In the genomic region with DNA sequence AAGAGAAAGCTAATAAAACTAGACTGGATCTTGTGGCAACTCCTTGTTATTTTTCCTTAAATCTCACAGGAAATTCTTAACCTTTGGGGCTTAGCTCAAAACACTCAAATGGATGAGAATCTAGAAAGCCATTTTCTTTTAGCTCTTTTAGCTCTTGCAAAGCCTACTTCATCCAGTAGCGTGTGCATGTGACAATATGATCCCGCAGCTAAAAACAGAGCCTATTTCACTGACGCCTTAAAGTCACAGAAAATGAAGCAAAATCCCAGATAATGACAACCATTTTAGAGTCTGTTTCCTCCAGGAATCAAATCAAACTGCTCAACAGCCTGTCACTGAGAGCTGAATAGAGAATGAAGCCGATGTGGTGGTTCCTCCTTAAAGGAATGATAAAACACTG, we compare ENCODE assay signal across 25 mouse cellular contexts.
A peak's percentile ranks its signal among the peaks of the same experiment; 100 is the strongest.
DNase-seq lines count a peak whose midpoint lies in the region; ATAC-seq and TF ChIP-seq lines count a peak whose summit lies in the region.
"Had no signal": no experiment of that assay in that cellular context is flagged by ENCODE, and none has a peak within 500 bp of the region (broad histone marks: within the 10 kb centered on the region; RNA-seq: fewer than 3 reads in every experiment).

No protein-coding gene starts in this region.

- H3K9me3 ChIP-seq in forebrain, embryonic 14.5 days (replicated peaks; ENCODE audit: control insufficient read depth, low read length), result no peaks in the 10 kb centered on the region
- no peaks in the 10 kb centered on the region for H3K9me3 ChIP-seq in forebrain, embryonic 12.5 days
- no peaks in the 10 kb centered on the region for H3K9me3 ChIP-seq in midbrain, embryonic 15.5 days
- H3K9me3 ChIP-seq in midbrain, embryonic 10.5 days (replicated peaks), result no peaks in the 10 kb centered on the region
- H3K9me3 ChIP-seq: forebrain, embryonic 10.5 days; hindbrain, embryonic 10.5 days; hindbrain, embryonic 13.5 days; intestine, embryonic 15.5 days had no signal

- H3K4me3 ChIP-seq in forebrain, embryonic 14.5 days (ENCODE audit: low read depth, low read length), result no peak overlapping the region
- H3K4me3 ChIP-seq in forebrain, embryonic 12.5 days (replicated peaks), result no peak overlapping the region
- no peak overlapping the region for H3K4me3 ChIP-seq in layer of hippocampus, adult 2 months
- H3K4me3 ChIP-seq in midbrain, embryonic 15.5 days, result no peak overlapping the region
- H3K4me3 ChIP-seq in midbrain, embryonic 10.5 days, result no peak overlapping the region
- H3K4me3 ChIP-seq: forebrain, embryonic 10.5 days; heart, adult 2 months; hindbrain, embryonic 10.5 days; hindbrain, embryonic 13.5 days; intestine, embryonic 15.5 days had no signal

- no peak for ATAC-seq in forebrain, embryonic 14.5 days
- ATAC-seq in forebrain, embryonic 12.5 days (ENCODE audit: low FRiP score), result no peak
- no peak for ATAC-seq in midbrain, embryonic 15.5 days (replicated peaks)
- ATAC-seq: activated CD4-positive, CD25-positive, alpha-beta regulatory T cell, adult 4 months; forebrain, embryonic 16.5 days; hindbrain, embryonic 16.5 days; intestine, embryonic 15.5 days had no signal

- WGBS in forebrain, embryonic 14.5 days, result 78% methylated on average over 4 of the region's 4 CpGs
- WGBS in forebrain, embryonic 12.5 days, result 82% methylated on average over 4 of the region's 4 CpGs
- 58% methylated on average over 4 of the region's 4 CpGs for WGBS in midbrain, embryonic 15.5 days
- 91% methylated on average over 4 of the region's 4 CpGs for WGBS in midbrain, embryonic 10.5 days

- no peak overlapping the region for H3K9ac ChIP-seq in forebrain, embryonic 14.5 days (ENCODE audit: low read length)
- H3K9ac ChIP-seq in forebrain, embryonic 12.5 days, result no peak overlapping the region
- H3K9ac ChIP-seq in midbrain, embryonic 15.5 days, result no peak overlapping the region
- H3K9ac ChIP-seq: hindbrain, embryonic 13.5 days; intestine, embryonic 15.5 days had no signal

- DNase-seq in forebrain, embryonic 14.5 days (ENCODE audit: low spot score), result peak; percentile 13
- no peak for DNase-seq in layer of hippocampus, adult 2 months (ENCODE audit: low spot score in 2 of 2)
- DNase-seq in layer of hippocampus, postnatal 14 days (ENCODE audit: low spot score in 2 of 2), result no peak
- no peak for DNase-seq in midbrain, embryonic 10.5 days (ENCODE audit: low spot score)
- peak; percentile 20 for DNase-seq in brain, embryonic 18.5 days (ENCODE audit: low read depth, low spot score)
- no peak for DNase-seq in heart, adult 8-10 months (ENCODE audit: low spot score)
- DNase-seq: adrenal gland, postnatal 10 days; adrenal gland, postnatal 36 days; cerebellum, adult 18-20 months; cerebellum, adult 9-10 months; cerebellum, postnatal 14 days; gastrocnemius, postnatal 10 days; gastrocnemius, postnatal 36 days; heart, adult 2 months; heart, postnatal 36 days had no signal

- H3K27me3 ChIP-seq in forebrain, embryonic 14.5 days (replicated peaks; ENCODE audit: control insufficient read depth, insufficient read depth, low read length), result no peaks in the 10 kb centered on the region
- H3K27me3 ChIP-seq in forebrain, embryonic 12.5 days, result no peaks in the 10 kb centered on the region
- no peaks in the 10 kb centered on the region for H3K27me3 ChIP-seq in midbrain, embryonic 15.5 days (replicated peaks)
- H3K27me3 ChIP-seq in midbrain, embryonic 10.5 days (ENCODE audit: low read depth, poor library complexity, severe bottlenecking), result no peaks in the 10 kb centered on the region
- H3K27me3 ChIP-seq: hindbrain, embryonic 13.5 days; intestine, embryonic 15.5 days had no signal

- no peak for TF ChIP-seq CTCF in layer of hippocampus, adult 2 months (conservative IDR thresholded peaks at IDR 0.05)

- no peak overlapping the region for H3K27ac ChIP-seq in forebrain, embryonic 14.5 days (ENCODE audit: low read depth, low read length)
- H3K27ac ChIP-seq in forebrain, embryonic 12.5 days, result no peak overlapping the region
- peak overlapping the region; percentile 46; the same call in 1 of the 2 replicates for H3K27ac ChIP-seq in layer of hippocampus, adult 2 months
- H3K27ac ChIP-seq in midbrain, embryonic 15.5 days, result 0 out of 2 replicates have a peak overlapping the region, but pooled peaks have one; percentile 12
- no peak overlapping the region for H3K27ac ChIP-seq in midbrain, embryonic 10.5 days (replicated peaks)
- H3K27ac ChIP-seq: forebrain, embryonic 10.5 days; heart, adult 2 months; hindbrain, embryonic 10.5 days; hindbrain, embryonic 13.5 days; intestine, embryonic 15.5 days had no signal

- H3K4me1 ChIP-seq in forebrain, embryonic 14.5 days (ENCODE audit: control insufficient read depth, insufficient read depth, low read length), result no peaks in the 10 kb centered on the region
- H3K4me1 ChIP-seq in forebrain, embryonic 12.5 days, result no peaks in the 10 kb centered on the region
- no peaks in the 10 kb centered on the region; the same call in 1 of the 2 replicates for H3K4me1 ChIP-seq in midbrain, embryonic 15.5 days
- no peaks in the 10 kb centered on the region for H3K4me1 ChIP-seq in midbrain, embryonic 10.5 days
- H3K4me1 ChIP-seq: forebrain, embryonic 10.5 days; hindbrain, embryonic 10.5 days; hindbrain, embryonic 13.5 days; intestine, embryonic 15.5 days had no signal

- no peak overlapping the region for H3K4me2 ChIP-seq in forebrain, embryonic 14.5 days (ENCODE audit: low read length)
- H3K4me2 ChIP-seq in forebrain, embryonic 12.5 days, result no peak overlapping the region
- H3K4me2 ChIP-seq in midbrain, embryonic 15.5 days, result no peak overlapping the region
- H3K4me2 ChIP-seq: heart, embryonic 11.5 days; hindbrain, embryonic 13.5 days; intestine, embryonic 15.5 days had no signal

- no peaks in the 10 kb centered on the region for H3K36me3 ChIP-seq in forebrain, embryonic 14.5 days (ENCODE audit: control insufficient read depth, insufficient read depth, low read length)
- no peaks in the 10 kb centered on the region for H3K36me3 ChIP-seq in forebrain, embryonic 12.5 days (replicated peaks)
- no peaks in the 10 kb centered on the region for H3K36me3 ChIP-seq in midbrain, embryonic 15.5 days (replicated peaks)
- no peaks in the 10 kb centered on the region for H3K36me3 ChIP-seq in midbrain, embryonic 10.5 days
- H3K36me3 ChIP-seq: forebrain, embryonic 10.5 days; hindbrain, embryonic 10.5 days; hindbrain, embryonic 13.5 days; intestine, embryonic 15.5 days had no signal

Comparison
In these comparisons a context has a peak if more than half of its experiments do, and no peak if none do; other contexts are left out.
1. H3K27ac ChIP-seq: peak in layer of hippocampus, adult 2 months (single experiment) and midbrain, embryonic 15.5 days (single experiment); none in forebrain, embryonic 14.5 days (single experiment), forebrain, embryonic 12.5 days (single experiment) and midbrain, embryonic 10.5 days (single experiment).
2. DNase-seq: peak in forebrain, embryonic 14.5 days (single experiment) and brain, embryonic 18.5 days (single experiment); none in layer of hippocampus, adult 2 months (0 of 2), layer of hippocampus, postnatal 14 days (0 of 2), midbrain, embryonic 10.5 days (single experiment) and heart, adult 8-10 months (single experiment).